Mouse (Mus musculus) spleen, postnatal 14 days (tissue): ENCODE results near the gene Hoxb7.

Source experiments
- DNase-seq, 2 experiments: peaks; one replicate each; pipeline ENCODE4 v3.0.0; 2021 to 2022; ENCODE audit warnings: low spot score in 2 of 2

Hoxb7 gene

GRCm38 (mm10) chr11:96314671-96315343 lies 28.4 kb downstream of the Hoxb7 start:
- DNase-seq, result no peak

DNA sequence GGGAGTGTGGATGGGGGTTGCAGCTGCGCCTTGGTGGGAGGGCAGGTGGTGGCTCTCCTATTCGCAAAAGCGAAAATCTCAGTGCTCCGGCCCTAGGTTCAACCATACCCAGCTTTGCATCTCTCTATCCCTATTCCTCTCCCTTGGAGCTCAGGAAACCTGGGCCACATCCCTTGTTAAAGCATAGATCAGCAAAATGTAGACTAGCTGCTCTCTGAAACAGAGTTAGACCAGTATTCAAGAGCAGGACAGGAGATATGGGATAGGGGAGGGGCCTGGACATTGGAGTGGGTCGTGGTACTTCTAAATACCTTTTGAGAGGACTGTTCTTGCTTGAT lies 28.9 kb downstream of the Hoxb7 start:
- DNase-seq, result no peak

DNA sequence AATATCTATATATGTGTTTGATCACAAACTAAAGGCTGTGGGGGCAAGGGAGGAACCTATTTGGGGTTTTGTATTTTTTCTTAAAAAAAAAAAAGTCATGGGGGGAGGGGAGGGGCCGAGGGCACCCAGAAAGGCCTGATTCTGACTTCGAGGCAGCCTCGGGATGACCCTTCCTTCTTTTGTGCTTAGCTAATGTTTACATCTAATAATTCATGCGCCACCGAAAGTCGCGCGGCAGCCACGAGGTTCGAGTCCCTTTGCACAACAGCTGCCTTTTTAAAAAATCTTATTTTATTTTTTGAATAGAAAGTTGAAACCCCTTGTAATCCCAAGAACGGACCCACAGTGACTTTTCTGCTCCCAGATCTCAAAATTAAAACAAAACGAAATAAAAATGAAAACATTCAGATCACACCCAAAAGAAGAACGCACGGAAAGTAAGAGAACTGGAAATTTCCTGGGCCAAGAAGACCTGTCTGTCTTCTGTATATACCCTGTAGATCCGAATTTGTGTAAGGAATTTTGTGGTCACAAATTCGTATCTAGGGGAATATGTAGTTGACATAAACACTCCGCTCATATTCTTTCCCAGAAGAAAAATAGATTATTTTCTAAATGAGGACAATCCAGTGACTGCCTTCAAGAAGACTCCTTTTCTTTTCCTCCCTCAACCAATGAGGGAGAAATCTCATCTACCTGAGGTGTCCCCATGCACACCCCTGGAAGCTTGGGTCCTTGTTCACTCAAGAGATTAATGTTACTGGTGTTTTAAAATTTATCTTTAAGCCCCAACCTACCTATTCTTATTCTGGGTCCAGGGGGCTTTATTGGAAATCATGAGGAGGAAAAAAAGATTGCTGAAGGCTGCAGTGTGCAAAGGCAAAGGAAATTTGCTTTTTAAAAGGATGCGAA lies 30.5 kb downstream of the Hoxb7 start:
- no peak for DNase-seq

GRCm38 (mm10) chr11:96317608-96318367 lies 31.4 kb downstream of the Hoxb7 start, which contains the start of gene Hoxb4:
Hoxb4 (plus strand) TSS chr11:96318267.
- no peak for DNase-seq

DNA sequence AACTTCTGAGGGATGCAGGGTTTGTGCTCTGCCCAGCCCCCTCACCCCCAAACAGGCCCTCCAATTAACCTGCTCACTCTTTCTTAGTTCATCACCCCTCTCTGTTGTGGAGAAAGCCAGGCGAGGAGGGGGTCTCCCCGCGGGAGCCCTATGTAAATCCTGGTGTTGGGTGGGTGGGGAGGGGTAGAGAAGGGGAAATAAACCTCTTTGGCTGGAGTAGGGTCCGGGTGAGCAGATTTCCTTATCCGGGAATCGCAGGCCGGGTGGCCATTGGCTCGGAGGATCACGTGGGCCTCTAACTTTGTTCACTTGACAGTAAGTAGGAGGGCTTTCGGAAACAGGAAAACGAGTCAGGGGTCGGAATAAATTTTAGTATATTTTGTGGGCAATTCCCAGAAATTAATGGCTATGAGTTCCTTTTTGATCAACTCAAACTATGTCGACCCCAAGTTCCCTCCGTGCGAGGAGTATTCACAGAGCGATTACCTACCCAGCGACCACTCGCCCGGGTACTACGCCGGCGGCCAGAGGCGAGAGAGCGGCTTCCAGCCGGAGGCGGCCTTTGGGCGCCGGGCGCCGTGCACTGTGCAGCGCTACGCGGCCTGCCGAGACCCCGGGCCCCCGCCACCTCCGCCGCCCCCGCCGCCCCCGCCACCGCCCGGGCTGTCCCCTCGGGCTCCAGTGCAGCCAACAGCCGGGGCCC lies 32.1 kb downstream of the Hoxb7 start:
- peak in 1 of 2 experiments; percentile 21 for DNase-seq

- DNase-seq, result no peak
These were observed 32.9 kb downstream of the Hoxb7 start for GRCm38 (mm10) chr11:96319071-96319902.

- DNase-seq, result no peak
These were observed 33.5 kb downstream of the Hoxb7 start for GRCm38 (mm10) chr11:96319910-96320309.

DNA sequence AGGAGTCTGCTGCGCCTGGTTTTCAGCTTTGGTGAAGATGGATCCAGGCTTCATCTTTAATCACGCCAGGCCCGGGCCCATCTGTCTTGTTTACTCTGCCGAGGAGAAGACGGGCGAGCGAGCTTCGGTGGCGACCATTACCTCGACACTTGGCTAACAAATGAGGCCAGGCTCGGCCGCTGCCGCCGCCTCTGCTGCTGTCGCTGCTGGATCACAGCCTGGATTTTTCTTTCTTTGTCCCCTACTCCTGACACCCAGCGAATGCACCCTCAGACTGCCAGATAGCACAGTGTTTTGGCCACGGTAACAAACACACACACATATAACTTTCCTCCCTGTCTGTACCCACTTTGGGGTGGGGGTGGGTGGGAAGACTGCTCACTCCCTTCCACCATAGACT lies 34.3 kb downstream of the Hoxb7 start:
- DNase-seq, result no peak

GRCm38 (mm10) chr11:96321846-96322245 lies 35.4 kb downstream of the Hoxb7 start:
- DNase-seq, result no peak

DNA sequence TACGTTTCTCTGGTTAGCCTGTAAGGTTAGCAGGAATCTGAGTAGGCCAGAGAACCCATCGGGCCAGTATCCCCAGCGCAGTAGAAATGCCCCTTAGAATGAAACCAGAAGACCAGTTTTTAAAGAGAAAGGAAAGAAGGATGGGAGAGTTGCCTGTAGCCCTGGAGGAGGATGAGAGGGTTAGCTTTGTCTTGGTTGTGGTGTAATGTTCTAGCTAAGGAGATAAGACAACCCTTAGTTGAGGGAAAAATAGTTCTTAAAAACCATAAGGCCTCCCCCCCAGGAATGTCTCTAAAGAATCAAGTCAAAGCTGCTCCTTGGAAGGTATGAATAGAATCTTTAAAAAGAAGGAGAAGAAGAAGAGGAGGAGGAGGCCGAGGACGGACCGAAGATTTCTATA lies 36.3 kb downstream of the Hoxb7 start:
- DNase-seq, result no peak

GRCm38 (mm10) chr11:96323154-96323553 lies 36.7 kb downstream of the Hoxb7 start, which contains the start of gene Hoxb3:
Hoxb3 (plus strand) TSS chr11:96323326.
- no peak for DNase-seq

GRCm38 (mm10) chr11:96324125-96324524 lies 37.7 kb downstream of the Hoxb7 start:
- DNase-seq, result no peak

- DNase-seq, result no peak
These were observed 38.5 kb downstream of the Hoxb7 start for GRCm38 (mm10) chr11:96324965-96325364.

GRCm38 (mm10) chr11:96325747-96326212 lies 39.4 kb downstream of the Hoxb7 start:
- DNase-seq, result no peak

GRCm38 (mm10) chr11:96326705-96327104 lies 40.3 kb downstream of the Hoxb7 start:
- DNase-seq, result no peak

DNA sequence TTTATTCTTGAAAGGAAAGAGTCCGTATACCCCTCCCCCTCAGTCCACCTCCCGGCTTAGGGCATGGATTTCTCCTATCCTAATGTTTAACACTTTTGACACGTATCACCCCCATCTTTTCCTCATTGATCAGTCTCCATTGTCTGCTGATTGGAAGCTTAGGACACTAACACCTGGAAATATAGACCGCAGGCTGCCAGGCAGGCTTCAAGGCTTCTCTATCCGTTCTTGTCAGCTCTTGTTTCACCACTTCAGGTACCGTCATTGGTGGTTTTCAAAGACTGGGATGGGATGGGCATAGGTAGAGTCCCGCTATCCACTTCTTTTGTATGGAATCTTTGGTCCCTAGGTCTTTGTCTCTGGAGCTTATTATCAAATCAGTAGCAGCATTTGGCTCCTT lies 40.7 kb downstream of the Hoxb7 start:
- DNase-seq, result no peak

DNA sequence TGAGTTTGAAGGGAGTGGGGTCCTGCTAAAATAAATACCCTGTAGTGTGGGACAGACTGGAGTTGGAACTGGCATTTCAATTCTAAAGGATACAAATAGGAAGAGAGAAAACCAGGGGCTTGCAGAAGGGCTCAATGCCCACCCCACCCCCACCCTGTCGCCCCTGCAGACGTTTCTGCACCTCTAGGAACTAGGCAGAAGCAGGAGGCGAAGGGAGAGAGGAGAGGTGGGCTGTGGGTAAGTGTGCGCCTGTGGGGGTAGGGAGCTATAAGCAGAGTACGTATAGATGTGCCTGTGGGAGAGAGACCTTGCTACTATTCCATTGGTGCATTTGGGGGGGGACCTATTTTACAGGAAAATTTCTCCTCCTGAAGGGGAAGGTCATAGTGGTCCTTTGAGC lies 41.3 kb downstream of the Hoxb7 start:
- no peak for DNase-seq

DNA sequence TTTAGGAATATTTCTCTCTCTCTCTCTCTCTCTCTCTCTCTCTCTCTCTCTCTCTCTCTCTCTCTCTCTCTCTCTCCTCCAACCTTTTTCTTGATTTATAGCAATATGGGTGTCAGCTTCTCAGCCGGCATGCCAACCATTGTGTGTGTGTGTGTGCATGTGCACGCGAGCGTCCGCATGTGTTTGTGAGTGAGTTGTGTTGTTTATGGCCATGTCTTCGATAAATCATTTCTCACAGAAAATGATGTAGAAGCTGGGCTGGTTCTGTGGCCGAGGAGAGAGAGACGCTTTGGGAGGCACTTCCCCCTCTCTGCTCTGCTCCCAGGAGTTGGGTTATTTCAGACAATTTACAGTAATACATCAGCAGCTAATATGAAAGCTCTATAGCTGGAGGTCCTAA lies 42.2 kb downstream of the Hoxb7 start:
- no peak for DNase-seq

GRCm38 (mm10) chr11:96332105-96332504 lies 45.7 kb downstream of the Hoxb7 start:
- no peak for DNase-seq

- DNase-seq, result no peak
These were observed 46.2 kb downstream of the Hoxb7 start for GRCm38 (mm10) chr11:96332618-96333032.
